Mouse (Mus musculus): ENCODE results near the gene Gm3233. TPM values are rescaled to one million over a fixed set of nuclear protein-coding genes. Genes with fewer than 3 reads are reported as not detected.
"Not testable (repeated sequence)": the region's sequence is repeated elsewhere in the genome, so short reads cannot be mapped to it uniquely, and the experiment has no call there.

The Gm3233 gene
- not detected for polyA plus RNA-seq (2017; shearing (Covaris generic))

DNA sequence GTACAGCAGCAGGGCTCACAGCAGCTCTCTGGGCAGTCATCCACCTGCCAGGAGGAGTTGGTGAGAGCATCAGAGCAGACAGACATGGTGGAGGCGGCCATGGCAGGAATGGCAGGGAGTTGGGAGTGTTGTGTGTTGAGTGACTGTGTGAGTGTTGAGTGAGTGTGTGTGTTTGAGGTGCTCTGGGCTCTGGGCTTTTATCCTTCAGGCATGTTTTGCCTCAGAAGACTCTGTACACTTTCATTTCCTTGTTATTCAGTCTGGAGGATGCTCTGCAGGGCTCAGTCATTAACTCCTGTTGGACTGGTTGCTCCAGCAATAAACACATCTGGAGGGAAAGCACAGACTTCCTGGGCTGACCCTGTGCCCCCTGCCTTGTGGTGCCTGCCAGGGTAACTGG is at the start of gene Gm3233:
Gene Gm3233 (minus strand): TSS at position 101 of the 400 bp plus-strand sequence.
- not testable (repeated sequence) for ATAC-seq

GRCm38 (mm10) chr10:77804095-77804494 is 44.6 kb upstream of the Gm3233 start:
- no peak for ATAC-seq

DNA sequence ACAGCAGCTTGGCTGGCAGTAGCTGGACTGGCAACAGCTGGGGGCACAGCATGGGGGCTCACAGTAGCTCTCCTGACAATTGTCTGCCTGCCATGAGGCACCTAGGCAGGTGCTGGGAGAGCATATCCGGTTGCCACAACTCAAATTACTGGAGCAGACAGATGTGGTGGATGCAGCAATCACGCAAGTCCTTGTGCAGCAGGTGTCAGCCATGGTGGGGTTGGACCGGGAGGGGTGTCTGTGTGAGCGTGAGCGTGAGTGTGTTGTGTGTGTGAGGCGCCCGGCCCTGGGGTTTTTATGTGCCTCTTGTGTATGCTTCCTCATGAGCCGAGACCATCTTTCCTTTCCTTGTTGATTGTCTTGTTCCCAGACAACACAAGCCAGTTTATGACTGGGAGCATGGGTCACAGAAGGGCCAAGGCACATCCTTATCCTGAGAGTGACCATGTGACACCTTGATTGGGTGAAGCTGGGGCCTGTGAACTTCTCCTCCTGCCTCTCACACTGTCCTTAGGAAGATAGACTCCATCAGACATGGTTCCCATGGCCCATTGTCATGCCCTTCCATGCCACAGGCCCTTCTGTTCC is 39.5 kb upstream of the Gm3233 start, which contains the start of gene Gm19668:
Gene Gm19668 (minus strand): TSS at position 213 of the 588 bp plus-strand sequence.
- no peak for ATAC-seq

DNA sequence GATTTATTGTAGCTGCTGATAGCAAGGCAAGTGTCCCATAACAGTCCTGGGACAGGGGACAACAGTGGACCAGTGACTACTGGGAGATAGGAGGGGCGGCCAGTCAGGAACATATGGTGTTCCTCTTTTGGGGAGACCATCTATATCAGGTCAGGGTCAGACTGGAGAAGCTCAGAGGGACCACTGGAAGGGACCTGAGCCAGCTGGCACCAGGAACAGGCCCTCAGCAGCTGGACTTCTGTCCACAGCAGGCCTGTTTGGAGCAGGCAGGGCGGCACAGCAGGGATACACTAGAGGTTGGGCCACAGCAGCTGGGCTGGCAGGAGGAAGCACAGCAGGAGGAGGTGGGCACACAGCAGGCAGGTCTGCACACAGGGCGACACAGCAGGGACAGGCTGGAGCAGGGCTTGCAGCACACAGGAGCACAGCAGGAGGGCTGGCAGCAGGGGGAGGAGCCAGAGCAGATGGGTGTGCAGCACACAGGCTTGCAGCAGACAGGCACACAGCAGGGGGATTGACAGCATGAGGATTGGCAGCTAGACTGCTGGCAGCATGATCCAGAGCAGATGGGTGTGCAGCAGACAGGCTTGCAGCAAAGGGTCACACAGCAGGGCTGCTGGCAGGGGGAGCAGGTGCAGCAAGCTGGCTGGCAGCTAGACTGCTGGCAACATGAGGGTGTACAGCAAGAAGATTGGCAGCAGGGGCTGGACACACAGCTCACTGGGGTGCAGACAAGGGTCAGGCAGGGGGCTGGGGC is 38.9 kb upstream of the Gm3233 start:
- ATAC-seq: not testable (repeated sequence)

DNA sequence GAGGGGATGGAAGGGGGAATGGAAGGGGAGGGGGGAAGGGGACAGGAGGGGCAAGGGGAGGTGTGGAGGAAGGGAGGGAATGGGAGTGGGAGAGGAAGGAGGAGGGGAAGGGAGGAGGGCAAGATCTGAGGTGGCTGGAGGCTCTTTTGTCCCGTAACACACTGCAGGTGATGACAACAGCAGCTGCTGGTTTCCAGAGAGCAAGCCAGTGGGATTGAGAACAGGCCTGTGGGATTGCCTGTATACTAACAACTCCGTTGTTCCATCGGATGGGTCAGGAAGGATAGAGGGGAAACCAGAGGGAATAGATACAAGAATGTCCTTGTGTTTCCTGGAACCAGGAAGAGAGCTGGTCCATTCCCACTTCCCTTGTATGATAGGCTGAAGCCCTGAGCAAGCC is 38.2 kb upstream of the Gm3233 start:
- no peak for ATAC-seq

DNA sequence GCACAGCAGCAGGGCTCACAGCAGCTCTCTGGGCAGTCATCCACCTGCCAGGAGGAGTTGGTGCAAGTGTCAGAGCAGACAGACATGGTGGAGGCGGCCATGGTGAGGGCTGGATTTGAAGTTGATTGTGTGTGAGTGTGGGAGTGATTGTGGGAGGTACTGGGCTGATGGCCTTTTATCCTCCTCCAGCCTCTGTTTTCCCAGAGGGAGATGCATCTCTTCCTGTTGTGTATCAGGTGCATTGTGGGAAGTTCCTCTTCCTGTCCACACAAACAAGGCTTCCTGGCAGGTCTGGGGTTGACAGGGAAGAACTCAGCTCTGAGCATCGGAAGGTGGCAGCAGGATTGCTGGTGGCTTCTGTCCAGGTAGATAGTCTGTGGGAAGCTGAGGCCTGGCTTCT is 35.5 kb upstream of the Gm3233 start, which contains the start of gene Gm9639:
Gene Gm9639 (minus strand): TSS at position 101 of the 400 bp plus-strand sequence.
- no peak for ATAC-seq

DNA sequence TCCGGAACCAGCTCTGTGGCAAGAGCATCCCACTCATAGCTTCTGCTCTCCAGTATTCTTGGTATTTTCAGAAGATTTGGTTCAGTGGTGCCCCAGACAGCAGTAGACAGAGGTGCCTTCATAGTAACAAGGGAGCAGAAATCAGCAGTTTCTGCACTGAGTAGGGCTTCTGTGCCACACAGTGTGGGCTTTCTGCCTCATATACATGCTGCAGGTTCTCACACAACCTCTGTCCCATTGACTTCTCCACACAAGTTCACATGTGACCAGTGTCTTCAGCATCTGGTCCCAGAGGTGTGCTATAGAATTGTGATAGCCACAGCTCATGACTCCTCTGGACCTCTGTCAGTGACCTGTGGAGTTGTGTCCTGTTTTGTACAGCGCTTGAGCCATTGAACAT is 29.1 kb upstream of the Gm3233 start:
- ATAC-seq: no peak

DNA sequence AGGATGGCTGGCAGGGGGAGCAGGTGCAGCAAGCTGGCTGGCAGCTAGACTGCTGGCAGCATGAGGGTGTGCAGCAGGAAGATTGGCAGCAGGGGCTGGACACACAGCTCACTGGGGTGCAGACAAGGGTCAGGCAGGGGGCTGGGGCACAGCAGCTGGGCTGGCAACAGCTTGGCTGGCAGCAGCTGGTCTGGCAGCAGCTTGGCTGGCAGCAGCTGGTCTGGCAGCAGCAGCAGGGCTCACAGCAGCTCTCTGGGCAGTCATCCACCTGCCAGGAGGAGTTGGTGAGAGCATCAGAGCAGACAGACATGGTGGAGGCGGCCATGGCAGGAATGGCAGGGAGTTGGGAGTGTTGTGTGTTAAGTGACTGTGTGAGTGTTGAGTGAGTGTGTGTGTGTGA is 28.4 kb upstream of the Gm3233 start, which contains the start of gene Gm7137:
Gene Gm7137 (minus strand): TSS at position 325 of the 400 bp plus-strand sequence.
- ATAC-seq: not testable (repeated sequence)

GRCm38 (mm10) chr10:77783396-77783795 is 23.9 kb upstream of the Gm3233 start:
- not testable (repeated sequence) for ATAC-seq

DNA sequence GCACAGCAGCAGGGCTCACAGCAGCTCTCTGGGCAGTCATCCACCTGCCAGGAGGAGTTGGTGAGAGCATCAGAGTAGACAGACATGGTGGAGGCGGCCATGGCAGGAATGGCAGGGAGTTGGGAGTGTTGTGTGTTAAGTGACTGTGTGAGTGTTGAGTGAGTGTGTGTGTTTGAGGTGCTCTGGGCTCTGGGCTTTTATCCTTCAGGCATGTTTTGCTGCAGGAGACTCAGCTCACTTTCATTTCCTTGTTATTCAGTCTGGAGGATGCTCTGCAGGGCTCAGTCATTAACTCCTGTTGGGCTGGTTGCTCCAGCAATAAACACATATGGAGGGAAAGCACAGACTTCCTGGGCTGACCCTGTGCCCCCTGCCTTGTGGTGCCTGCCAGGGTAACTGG is 23.0 kb upstream of the Gm3233 start, which contains the start of gene Gm3250:
Gene Gm3250 (minus strand): TSS at position 101 of the 400 bp plus-strand sequence.
- not testable (repeated sequence) for ATAC-seq

GRCm38 (mm10) chr10:77776844-77777243 is 17.4 kb upstream of the Gm3233 start, which contains the start of gene Gm7138:
Gene Gm7138 (minus strand): TSS chr10:77776944.
- ATAC-seq: not testable (repeated sequence)

- ATAC-seq: not testable (repeated sequence)
These were observed 12.7 kb upstream of the Gm3233 start for GRCm38 (mm10) chr10:77772142-77772541.

DNA sequence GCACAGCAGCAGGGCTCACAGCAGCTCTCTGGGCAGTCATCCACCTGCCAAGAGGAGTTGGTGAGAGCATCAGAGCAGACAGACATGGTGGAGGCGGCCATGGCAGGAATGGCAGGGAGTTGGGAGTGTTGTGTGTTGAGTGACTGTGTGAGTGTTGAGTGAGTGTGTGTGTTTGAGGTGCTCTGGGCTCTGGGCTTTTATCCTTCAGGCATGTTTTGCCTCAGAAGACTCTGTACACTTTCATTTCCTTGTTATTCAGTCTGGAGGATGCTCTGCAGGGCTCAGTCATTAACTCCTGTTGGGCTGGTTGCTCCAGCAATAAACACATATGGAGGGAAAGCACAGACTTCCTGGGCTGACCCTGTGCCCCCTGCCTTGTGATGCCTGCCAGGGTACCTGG is 11.7 kb upstream of the Gm3233 start, which contains the start of gene Gm3238:
Gene Gm3238 (minus strand): TSS at position 101 of the 400 bp plus-strand sequence.
- not testable (repeated sequence) for ATAC-seq

GRCm38 (mm10) chr10:77769727-77770126 is 10.2 kb upstream of the Gm3233 start:
- ATAC-seq: no peak

DNA sequence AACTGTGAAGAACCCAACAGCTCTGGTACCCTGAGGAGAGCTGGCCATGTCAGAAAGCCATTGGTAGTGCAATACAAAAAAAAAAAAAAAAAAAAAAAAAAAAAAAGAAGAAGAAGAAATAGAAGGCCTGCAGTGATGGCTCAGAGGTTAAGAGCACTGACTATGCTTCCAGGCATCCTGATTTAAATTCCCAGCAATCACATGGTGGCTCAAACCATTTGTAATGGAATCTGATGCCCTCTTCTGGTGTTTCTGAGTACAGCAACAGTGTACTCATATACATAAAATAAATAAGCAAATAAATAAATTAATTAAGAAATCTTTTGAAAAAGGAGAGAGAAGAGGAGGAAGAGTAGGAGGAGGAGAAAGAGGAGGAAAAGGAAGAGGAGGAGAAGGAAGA is 6.0 kb downstream of the Gm3233 start:
- no peak for ATAC-seq

DNA sequence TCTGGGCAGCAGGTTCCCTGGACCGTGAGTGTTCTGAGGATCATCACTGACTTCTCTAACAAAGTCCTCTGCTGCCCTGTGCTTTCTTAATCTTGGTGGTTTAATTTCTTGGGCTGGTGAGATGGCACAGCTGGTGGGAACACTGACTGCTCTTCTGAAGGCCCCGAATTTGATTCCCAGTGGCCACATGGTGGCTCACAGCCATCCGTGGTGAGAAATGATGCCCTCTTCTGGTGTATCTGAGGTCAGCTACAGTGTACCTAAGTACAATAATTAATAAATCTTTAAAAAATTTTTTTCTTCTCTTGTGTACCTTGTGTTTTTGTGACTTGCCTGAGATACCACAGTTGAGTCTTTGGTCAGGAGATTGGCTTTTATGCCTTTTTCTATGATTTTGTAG is 7.2 kb downstream of the Gm3233 start:
- ATAC-seq: not testable (repeated sequence)

DNA sequence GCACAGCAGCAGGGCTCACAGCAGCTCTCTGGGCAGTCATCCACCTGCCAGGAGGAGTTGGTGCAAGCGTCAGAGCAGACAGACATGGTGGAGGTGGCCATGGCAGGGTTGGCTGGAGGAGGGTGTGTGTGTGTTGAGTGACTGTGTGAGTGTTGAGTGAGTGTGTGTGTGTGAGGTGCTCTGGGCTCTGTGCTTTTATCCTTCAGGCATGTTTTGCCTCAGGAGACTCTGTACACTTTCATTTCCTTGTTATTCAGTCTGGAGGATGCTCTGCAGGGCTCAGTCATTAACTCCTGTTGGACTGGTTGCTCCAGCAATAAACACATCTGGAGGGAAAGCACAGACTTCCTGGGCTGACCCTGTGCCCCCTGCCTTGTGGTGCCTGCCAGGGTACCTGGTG is 8.2 kb downstream of the Gm3233 start, which contains the start of gene Gm9736:
Gene Gm9736 (minus strand): TSS at position 101 of the 400 bp plus-strand sequence.
- ATAC-seq: not testable (repeated sequence)

- ATAC-seq: not testable (repeated sequence)
These were observed 8.8 kb downstream of the Gm3233 start for GRCm38 (mm10) chr10:77750686-77751085.

DNA sequence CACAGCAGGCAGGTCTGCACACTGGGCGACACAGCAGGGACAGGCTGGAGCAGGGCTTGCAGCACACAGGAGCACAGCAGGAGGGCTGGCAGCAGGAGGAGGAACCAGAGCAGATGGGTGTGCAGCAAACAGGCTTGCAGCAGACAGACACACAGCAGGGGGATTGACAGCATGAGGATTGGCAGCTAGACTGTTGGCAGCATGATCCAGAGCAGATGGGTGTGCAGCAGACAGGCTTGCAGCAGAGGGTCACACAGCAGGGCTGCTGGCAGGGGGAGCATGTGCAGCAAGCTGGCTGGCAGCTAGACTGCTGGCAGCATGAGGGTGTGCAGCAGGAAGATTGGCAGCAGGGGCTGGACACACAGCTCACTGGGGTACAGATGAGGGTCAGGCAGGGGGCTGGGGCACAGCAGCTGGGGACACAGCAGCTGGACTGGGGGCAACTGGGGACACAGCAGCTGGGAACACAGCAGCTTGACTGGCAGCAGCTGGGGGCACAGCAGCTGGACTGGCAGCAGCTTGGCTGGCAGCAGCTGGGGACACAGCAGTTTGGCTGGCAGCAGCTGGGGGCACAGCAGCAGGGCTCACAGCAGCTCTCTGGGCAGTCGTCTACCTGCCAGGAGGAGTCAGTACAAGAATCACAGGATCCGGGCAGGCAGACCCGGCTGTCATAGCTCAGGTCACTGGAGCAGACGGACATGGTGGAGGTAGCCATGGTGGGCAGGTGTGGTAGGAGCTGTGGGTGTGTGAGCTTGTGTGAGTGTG is 17.4 kb downstream of the Gm3233 start, which contains the start of gene Gm18596:
Gene Gm18596 (minus strand): TSS at position 715 of the 765 bp plus-strand sequence.
- ATAC-seq: not testable (repeated sequence)

- no peak for ATAC-seq
These were observed 20.6 kb downstream of the Gm3233 start for GRCm38 (mm10) chr10:77738929-77739328.

- no peak for ATAC-seq
These were observed 23.6 kb downstream of the Gm3233 start for GRCm38 (mm10) chr10:77735928-77736327.

DNA sequence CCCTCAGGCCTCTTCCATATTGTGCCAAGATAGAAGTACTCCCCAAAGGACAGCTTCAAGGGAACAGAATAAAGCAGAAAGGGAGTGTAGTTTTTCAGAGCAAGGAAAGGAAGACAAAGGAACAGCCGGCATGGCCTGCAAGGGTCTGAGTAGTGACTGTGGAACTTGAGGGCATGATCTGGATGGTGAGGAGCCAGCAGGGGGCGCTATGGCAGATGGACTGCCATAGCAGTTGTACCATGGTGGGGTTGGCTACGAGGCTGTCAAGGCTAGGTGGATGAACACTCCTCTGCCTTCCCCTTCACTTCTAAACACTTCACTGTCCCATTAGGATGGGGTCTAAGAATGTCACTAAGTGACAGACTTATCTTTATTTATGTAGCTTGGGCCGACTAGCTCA is 30.2 kb downstream of the Gm3233 start:
- ATAC-seq: no peak
